Mouse (Mus musculus) forelimb bud, embryonic 11.5 days (tissue): ENCODE data around the gene D630023F18Rik.

Source experiments
- DNase-seq: peaks from one replicate; pipeline ENCODE4 v3.0.0-alpha.2; 2012; ENCODE audit warnings: low read depth, low spot score

The D630023F18Rik gene

DNA sequence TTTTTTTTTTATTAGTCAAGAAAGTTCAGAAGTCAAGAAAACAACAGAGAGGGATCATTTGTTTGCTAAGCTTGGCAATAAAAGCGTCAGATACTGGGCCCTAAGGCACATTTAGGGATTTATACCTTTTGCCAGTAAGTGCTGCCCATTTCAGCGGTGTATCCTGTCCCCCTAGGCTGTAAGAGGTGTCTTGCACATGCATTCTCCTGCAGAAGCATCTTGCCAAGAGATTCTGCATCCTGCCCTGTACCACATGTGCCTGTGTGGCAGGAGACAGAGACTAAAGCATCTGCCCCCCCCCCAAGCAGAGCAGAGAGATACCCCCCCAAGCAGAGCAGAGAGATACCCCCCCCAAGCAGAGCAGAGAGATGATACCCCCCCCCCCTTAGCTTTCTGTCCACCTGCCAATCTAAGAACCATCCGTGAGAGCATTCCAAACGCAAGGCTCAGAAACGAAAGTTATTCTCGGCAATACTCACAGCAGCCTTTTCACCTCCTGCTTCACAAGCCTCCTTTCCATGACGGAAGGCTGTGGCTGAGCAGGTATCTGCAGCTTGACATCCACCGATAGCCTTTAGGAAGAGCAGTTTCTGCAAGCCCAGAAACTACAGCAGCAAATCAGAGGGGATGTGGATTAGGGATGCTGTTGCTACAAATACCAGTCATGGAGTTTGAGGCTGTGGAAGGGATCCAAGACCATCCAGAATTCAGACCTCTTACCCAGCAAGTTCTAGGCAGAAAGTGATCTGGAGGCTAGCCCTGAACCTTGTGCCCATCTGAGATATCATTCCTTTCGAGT is at the start of gene D630023F18Rik:
D630023F18Rik (minus strand) TSS at position 641 of the 799 bp plus-strand sequence.
- no peak for DNase-seq

DNA sequence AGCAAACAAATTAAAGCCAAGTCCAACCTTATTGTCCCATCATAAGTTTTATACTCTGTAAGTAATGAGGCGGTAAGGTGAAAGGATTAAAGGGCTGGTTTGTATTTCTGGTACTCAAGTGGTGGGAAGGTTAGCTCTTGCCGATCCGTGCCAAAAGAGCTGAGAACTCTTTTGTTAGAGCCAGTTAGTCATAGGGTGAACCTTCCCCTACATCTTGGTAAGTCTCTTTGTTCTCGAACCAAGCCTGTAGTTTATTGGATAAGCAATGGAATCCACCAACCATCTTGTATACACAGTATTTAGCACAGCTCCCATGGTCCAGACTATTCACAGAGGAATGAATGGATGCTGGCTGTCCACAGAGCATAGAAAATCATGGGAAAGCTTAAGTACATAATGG is 48.6 kb upstream of the D630023F18Rik start:
- no peak for DNase-seq

DNA sequence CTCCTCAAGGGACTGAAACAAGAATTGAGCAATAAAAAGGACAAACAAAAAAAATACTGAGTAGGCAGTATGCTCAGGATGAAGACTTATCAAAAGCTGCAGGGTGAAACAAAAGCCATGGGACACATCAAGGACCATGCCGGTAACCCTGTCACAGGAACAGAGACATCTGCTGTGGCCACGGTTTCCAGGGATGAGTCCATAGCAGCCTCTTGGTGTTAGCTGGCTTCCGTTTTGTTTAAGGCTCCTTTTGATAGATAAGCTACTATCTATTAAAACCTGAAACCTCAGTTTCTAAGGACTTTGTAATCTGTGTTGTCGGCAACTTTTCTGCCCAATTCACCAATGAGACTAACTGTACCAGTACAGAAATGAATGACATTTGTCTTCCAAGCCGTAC is 46.9 kb upstream of the D630023F18Rik start:
- no peak for DNase-seq

DNA sequence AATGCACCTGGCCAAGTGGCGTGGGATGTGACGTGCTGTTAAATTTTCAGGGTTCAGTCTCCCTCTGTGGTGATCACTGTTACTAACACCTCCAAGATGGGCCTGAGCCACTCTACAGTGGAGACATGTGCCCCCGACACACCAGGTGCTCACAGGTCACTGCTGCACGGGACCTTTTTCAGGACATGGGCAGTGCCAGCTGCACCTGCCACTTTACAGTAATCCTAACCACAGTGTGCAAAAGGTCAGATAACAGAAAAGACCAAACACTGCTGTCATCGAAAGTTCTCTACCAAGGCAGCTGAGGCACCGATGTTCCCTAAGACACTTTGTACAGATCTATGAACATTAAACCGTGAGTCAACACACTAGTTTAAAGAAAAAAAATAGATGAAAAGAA is 46.5 kb upstream of the D630023F18Rik start:
- DNase-seq: no peak

DNA sequence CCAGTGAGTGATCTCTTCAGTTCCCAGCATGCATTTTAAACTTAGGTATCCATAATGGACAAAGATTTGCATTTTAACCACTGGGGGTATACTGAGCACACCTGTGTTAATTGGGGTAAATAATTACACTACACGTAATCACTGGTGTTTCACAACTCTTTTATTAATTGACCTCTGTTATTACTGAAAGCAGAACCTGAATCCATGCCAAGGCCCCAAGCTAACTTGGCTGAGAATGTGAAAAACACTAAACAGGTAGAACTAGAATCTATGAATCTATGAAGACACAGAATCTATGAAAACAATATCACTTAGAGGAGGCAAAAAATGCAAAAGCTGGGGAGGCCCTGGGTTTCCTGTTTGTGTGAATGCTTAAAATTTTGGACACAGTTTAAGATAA is 44.5 kb upstream of the D630023F18Rik start:
- DNase-seq: no peak

DNA sequence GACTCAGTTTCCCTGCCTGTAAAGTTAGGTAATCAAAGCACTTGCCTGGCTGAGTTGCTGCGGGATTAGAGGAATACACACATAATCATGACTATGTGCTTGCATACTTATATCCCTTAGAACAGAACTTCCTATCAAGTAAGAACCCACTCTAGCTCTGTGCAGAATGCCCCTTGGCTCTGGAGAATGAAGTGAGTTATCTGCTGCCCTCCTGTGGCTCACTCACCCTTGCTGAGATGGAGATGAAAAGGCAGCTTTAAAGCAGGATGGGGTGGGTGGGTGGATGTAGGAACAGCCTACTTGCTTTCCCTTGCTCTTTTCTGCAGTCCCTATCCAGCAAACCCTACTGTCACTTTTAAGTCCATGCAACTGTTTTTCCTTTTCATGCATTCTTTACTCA is 39.2 kb upstream of the D630023F18Rik start:
- no peak for DNase-seq

DNA sequence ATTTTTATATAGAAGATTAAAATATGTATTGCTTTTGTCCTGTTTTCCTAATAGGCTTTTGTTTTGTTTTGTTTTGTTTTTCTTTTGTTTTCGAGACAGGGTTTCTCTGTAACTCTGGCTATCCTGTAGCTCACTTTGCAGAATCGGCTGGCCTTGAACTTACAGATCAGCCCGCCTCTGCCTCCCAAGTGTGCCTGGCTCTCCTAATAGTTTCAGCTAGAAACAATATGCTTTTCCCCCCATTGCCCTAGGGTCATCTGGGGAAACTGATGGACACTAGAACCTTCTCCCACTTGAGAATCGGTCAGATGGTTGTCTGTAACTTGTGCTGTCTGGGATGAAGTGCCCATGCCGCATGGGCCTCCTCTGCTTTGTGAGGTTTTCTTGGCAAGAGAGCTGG is 33.1 kb upstream of the D630023F18Rik start:
- no peak for DNase-seq

- no peak for DNase-seq
These were observed 31.8 kb upstream of the D630023F18Rik start for GRCm38 (mm10) chr1:65154814-65155213.

- no peak for DNase-seq
These were observed 25.0 kb upstream of the D630023F18Rik start for GRCm38 (mm10) chr1:65147971-65148370.

GRCm38 (mm10) chr1:65147326-65147725 is 24.3 kb upstream of the D630023F18Rik start:
- DNase-seq: no peak

- no peak for DNase-seq
These were observed 23.6 kb upstream of the D630023F18Rik start for GRCm38 (mm10) chr1:65146601-65147000.

DNA sequence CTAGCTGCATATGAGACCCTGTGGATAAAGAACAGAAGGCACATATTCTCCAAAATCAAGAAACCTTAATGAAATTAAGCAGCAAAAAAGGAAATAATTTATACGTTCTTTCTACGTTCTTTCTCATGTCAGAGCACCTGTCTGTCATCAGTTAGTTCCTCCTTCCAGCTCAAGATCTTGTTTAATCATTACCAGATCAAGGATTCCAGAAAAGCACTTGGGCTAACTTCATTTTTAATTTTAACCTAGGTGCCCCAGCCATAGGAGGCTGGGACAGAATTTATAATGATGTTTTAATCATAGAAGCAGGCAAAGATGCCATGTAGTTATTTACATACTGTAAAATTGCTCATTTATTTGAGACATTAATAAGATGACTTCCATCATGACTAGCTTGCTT is 21.8 kb upstream of the D630023F18Rik start:
- DNase-seq: no peak

- DNase-seq: no peak
These were observed 14.5 kb upstream of the D630023F18Rik start for GRCm38 (mm10) chr1:65137560-65137959.

- no peak for DNase-seq
These were observed 9.8 kb upstream of the D630023F18Rik start for GRCm38 (mm10) chr1:65132833-65133232.

DNA sequence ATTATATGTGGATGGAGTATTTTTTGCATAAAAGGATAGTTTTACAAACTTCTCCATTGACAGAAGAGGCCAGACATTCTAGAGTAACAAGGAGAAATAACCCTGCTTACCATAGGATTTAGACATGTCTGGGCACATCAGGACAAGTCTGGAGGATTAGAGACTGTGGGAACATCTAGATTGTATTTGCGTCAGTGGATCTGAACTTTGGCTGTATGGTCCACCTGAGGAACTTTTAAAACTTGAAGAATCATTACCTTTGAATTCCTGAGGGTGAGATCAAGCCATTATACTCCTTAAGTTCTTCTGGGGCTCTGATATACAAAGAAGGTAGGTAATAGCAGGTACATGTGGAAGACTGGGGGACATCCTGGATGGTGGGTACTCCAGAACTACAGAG is 8.7 kb upstream of the D630023F18Rik start:
- DNase-seq: no peak

GRCm38 (mm10) chr1:65130226-65130625 is 7.2 kb upstream of the D630023F18Rik start:
- no peak for DNase-seq

- DNase-seq: no peak
These were observed 6.7 kb upstream of the D630023F18Rik start for GRCm38 (mm10) chr1:65129634-65130180.

- no peak for DNase-seq
These were observed 3.6 kb downstream of the D630023F18Rik start, which contains the start of gene Gm28845 for GRCm38 (mm10) chr1:65119438-65119837. TSS of gene Gm28845 (minus strand) at chr1:65119558.

- DNase-seq: no peak
These were observed 4.7 kb downstream of the D630023F18Rik start for GRCm38 (mm10) chr1:65118150-65118913.

DNA sequence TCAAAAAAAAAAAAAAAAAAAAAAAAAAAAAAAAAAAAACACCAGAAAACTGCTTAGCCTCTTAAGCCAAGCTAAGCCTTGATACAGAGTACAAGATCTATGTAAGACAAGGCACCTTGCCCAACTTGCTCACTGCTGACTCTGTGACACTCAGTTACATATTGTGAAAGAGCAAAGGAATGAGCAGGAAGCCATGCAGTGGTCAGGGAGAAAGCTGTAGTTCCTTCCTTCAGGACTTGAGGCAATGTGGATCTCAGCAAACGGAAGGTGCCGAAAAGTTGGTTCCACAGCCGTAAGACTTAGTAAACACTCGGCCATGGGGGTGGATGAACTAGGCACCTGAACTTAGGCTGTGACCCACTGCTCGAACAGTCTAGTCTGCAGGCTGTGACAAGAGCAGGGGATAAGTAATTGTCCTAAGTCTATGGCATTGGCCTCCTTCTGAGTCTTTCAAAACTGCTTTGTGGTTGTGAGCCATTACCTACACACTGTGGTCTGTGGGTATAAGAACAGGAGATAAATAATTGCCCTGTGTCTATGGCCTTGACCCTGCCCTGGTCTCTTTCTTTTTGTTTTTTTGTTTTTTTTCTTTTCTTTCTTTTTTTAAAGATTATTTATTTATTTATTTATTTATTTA is 9.4 kb downstream of the D630023F18Rik start:
- no peak for DNase-seq

GRCm38 (mm10) chr1:65112807-65113196 is 10.2 kb downstream of the D630023F18Rik start:
- no peak for DNase-seq
